Mouse (Mus musculus) forebrain, embryonic 11.5 days (tissue): ENCODE results near the gene Coro1b. TPM values are rescaled to one million over a fixed set of nuclear protein-coding genes. Genes with fewer than 3 reads are reported as not detected.
"Not testable (repeated sequence)": the region's sequence is repeated elsewhere in the genome, so short reads cannot be mapped to it uniquely, and the experiment has no call there.

ENCODE experiments used
- ATAC-seq: fragments of 200-750 bp; cut with Nextera tagmentation; replicated peaks from 2 replicates; pipeline ENCODE4 v1.8.0; 2017; ENCODE audit warnings: moderate TSS enrichment; ENCODE audit not compliant: low FRiP score
- DNase-seq: peaks from one replicate; pipeline ENCODE4 v3.0.0-alpha.2; 2017; ENCODE audit warnings: low spot score
- H3K27ac ChIP-seq: fragments of 300-500 bp; sonication (generic); 2 replicates; pipeline ENCODE4 v1.5.1; 2014; ENCODE audit warnings: low read depth, low read length
- H3K27me3 ChIP-seq: fragments of 300-500 bp; sonication (generic); 2 replicates; pipeline ENCODE4 v1.6.1; 2014; ENCODE audit warnings: mild to moderate bottlenecking, low read length, mixed read lengths; ENCODE audit not compliant: control insufficient read depth, insufficient read depth
- H3K36me3 ChIP-seq: fragments of 300-500 bp; sonication (generic); 2 replicates; pipeline ENCODE4 v1.6.1; 2014; ENCODE audit warnings: mild to moderate bottlenecking, low read length, moderate library complexity, mixed read lengths; ENCODE audit not compliant: control insufficient read depth, insufficient read depth
- H3K4me1 ChIP-seq: fragments of 300-500 bp; sonication (generic); replicated peaks from 2 replicates; pipeline ENCODE4 v1.6.1; 2014; ENCODE audit warnings: low read length, mixed read lengths; ENCODE audit not compliant: control insufficient read depth, insufficient read depth
- H3K4me2 ChIP-seq: fragments of 300-500 bp; sonication (generic); 2 replicates; pipeline ENCODE4 v1.6.1; 2014; ENCODE audit warnings: low read depth, mild to moderate bottlenecking, low read length, moderate library complexity, mixed read lengths; ENCODE audit not compliant: severe bottlenecking
- H3K4me3 ChIP-seq: fragments of 300-500 bp; sonication (generic); 2 replicates; pipeline ENCODE4 v1.5.1; 2014; ENCODE audit warnings: low read depth, low read length
- H3K9ac ChIP-seq: fragments of 300-500 bp; sonication (generic); 2 replicates; pipeline ENCODE4 v1.6.1; 2014; ENCODE audit warnings: low read length
- H3K9me3 ChIP-seq: fragments of 300-500 bp; sonication (generic); 2 replicates; pipeline ENCODE4 v1.6.1; 2016; ENCODE audit warnings: low read length, mixed read lengths; ENCODE audit not compliant: control insufficient read depth
- WGBS: fragments of 180-500 bp; shearing (Covaris S2); extraction: QIAGEN DNeasy Blood & Tissue Kit; methylation state at CpG from one replicate; pipeline ENCODE4 v1.1.7; 2014; 5-methylcytosine and 5-hydroxymethylcytosine counted together
- polyA plus RNA-seq: library from polyadenylated mRNA; unstranded; fragments of >200 nt; fragmentation: Nextera tagmentation; extraction: Ambion mirVana; gene quantifications from 2 replicates; pipeline ENCODE4 v1.2.1, GENCODE M21; 2014

Gene Coro1b
- polyA plus RNA-seq, 1 experiment from 2014 or later: 119 TPM

- Histone ChIP-seq H3K36me3 (peaks cover 3% of the 10 kb centered on the region; the same call in 1 of the 2 replicates), H3K4me2 (no peak overlapping the region), H3K9me3 (no peaks in the 10 kb centered on the region), H3K4me3 (no peak overlapping the region), H3K9ac (no peak overlapping the region), H3K27ac (no peak overlapping the region), H3K27me3 (no peaks in the 10 kb centered on the region), H3K4me1 (peaks cover 7% of the 10 kb centered on the region)
- WGBS: 89% methylated on average over 5 of the region's 5 CpGs
- DNase-seq (no peak), ATAC-seq (no peak)
These were observed 17.3 kb upstream of the Coro1b start for GRCm38 (mm10) chr19:4131075-4131474.

DNA sequence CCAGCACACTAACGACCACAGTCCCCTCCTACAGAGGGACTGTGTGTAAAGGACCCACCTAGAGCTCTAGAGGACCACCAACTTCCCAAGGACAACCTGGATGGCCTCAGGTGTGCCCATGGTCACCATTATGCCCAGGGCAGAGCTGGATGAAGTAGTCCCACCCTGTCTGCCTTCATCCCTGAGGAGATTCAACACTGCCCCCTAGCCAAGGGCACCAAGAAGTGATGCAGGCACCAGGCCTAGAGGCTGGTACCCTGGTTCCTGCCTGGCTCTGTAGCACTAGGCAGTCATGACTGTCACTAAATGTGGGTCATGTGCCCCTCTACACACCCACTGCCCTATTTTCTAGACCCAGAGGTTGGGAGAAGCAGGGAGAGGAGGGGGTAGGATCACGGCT is 16.7 kb upstream of the Coro1b start:
- no peak for DNase-seq

DNA sequence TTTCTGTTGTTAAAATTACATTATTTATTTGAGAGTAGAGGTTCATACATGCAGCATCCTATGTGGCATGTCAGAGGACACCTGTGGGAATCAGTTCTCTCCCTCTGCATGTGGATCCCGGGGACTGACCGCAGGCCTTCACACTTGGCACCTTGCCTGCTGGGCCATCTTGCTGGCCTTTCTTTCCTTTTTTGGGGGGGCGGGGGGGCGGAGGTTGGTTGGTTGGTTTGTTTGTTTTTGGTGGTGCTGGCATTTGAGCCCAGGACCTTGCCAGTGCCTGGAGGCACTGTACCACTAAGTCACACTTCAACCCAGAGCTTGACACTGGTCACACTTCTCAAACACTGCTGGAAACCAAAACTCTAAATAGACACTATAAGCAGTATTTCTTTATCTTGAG is 14.1 kb upstream of the Coro1b start:
- no peaks in the 10 kb centered on the region for H3K4me1 ChIP-seq
- WGBS: 77% methylated on average over 4 of the region's 4 CpGs
- no peaks in the 10 kb centered on the region for H3K27me3 ChIP-seq
- H3K9ac ChIP-seq: no peak overlapping the region
- H3K4me3 ChIP-seq: no peak overlapping the region
- ATAC-seq (no peak), DNase-seq (no peak)
- H3K9me3 ChIP-seq: no peaks in the 10 kb centered on the region
- H3K4me2 ChIP-seq: no peak overlapping the region
- peaks cover 3% of the 10 kb centered on the region; the same call in 1 of the 2 replicates for H3K36me3 ChIP-seq
- no peak overlapping the region for H3K27ac ChIP-seq

More for the DNA sequence above, 16.7 kb upstream of the Coro1b start:
- Histone ChIP-seq H3K36me3 (peaks cover 3% of the 10 kb centered on the region; the same call in 1 of the 2 replicates), H3K4me2 (no peak overlapping the region), H3K4me1 (peaks cover 4% of the 10 kb centered on the region), H3K27me3 (no peaks in the 10 kb centered on the region), H3K4me3 (no peak overlapping the region), H3K27ac (no peak overlapping the region), H3K9ac (no peak overlapping the region), H3K9me3 (no peaks in the 10 kb centered on the region)
- WGBS: 86% methylated on average over 2 of the region's 2 CpGs
- no peak for ATAC-seq

DNA sequence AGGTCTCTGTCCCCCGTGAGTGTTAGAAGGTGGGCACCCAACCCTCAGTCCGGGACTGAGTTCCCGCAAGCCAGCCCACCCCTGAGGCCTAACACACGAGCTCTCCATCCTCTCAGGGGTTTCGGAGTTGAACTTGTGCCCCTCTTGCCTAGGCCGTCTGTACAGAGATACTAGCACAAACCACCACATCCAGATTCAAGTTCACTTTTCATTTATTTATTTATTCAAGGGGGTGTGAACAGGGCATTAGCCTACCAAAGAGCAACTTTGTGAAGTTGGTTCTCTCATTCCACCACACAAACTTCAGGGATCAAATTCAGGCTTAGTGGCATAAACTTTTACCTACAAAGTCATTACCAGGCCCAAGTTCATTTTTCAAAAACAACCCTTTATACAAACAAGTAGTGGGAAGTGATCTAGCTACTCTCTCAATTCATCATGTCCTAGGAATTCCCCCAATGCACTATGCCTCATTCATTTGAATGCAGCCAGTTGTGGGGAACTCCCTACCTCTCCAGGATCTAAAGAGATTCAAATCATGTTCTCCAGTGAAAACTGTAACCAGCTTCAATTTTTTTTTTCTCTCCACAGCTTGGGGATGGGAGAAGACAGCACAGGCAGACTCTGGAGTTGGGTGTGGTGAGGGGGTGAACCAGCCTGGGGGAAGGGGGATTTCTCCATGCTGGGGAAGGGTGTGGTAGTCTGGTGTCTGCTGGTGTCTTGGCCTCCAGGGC is 13.0 kb upstream of the Coro1b start:
- DNase-seq, ATAC-seq, H3K4me3 ChIP-seq, H3K27me3 ChIP-seq, H3K9me3 ChIP-seq, H3K4me2 ChIP-seq, H3K4me1 ChIP-seq, H3K27ac ChIP-seq, H3K9ac ChIP-seq, H3K36me3 ChIP-seq: not testable (repeated sequence)
- 88% methylated on average over 6 of the region's 6 CpGs for WGBS

DNA sequence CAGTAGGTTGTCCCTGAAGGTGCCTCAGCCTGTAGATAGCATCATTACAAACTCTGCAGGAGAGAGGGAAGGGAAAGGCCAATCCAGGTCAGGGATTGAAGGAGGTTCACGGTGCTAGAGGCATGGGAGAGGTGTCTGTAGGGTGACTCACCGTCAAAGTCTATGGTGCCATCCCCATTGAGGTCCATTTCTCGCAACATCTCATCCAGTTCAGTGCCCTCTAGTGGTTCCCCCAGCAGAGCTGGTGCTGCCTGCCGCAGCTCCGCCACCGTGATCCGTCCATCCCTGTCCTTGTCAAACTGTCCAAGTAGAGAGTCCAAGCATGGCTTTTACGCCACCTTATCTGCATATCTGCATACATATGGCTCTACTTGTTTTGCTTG is 12.5 kb upstream of the Coro1b start:
- not testable (repeated sequence) for H3K9ac ChIP-seq, H3K27me3 ChIP-seq, H3K36me3 ChIP-seq, H3K4me3 ChIP-seq, H3K27ac ChIP-seq, DNase-seq, H3K9me3 ChIP-seq, H3K4me2 ChIP-seq, ATAC-seq, H3K4me1 ChIP-seq
- WGBS: 26% methylated on average over 8 of the region's 8 CpGs

GRCm38 (mm10) chr19:4136463-4136862 is 12.0 kb upstream of the Coro1b start:
- 71% methylated on average over 5 of the region's 5 CpGs for WGBS
- Histone ChIP-seq H3K9me3 (no peaks in the 10 kb centered on the region), H3K4me2 (no peak overlapping the region), H3K27ac (no peak overlapping the region), H3K27me3 (no peaks in the 10 kb centered on the region), H3K4me3 (no peak overlapping the region), H3K4me1 (no peaks in the 10 kb centered on the region), H3K9ac (no peak overlapping the region), H3K36me3 (peaks cover 3% of the 10 kb centered on the region; the same call in 1 of the 2 replicates)
- no peak for ATAC-seq
- no peak for DNase-seq

- ATAC-seq (no peak), DNase-seq (no peak)
- Histone ChIP-seq H3K27ac (no peak overlapping the region), H3K4me3 (no peak overlapping the region), H3K4me1 (no peaks in the 10 kb centered on the region), H3K4me2 (no peak overlapping the region), H3K36me3 (no peaks in the 10 kb centered on the region; the same call in 1 of the 2 replicates), H3K27me3 (no peaks in the 10 kb centered on the region), H3K9ac (no peak overlapping the region), H3K9me3 (no peaks in the 10 kb centered on the region)
- WGBS: 86% methylated on average over 5 of the region's 5 CpGs
These were observed 10.5 kb upstream of the Coro1b start for GRCm38 (mm10) chr19:4137913-4138312.

GRCm38 (mm10) chr19:4139446-4139845 is 9.0 kb upstream of the Coro1b start, which contains the start of gene Gpr152:
TSS of gene Gpr152 (plus strand) at chr19:4139787.
- ATAC-seq: no peak
- no peaks in the 10 kb centered on the region for H3K27me3 ChIP-seq
- H3K27ac ChIP-seq: no peak within 1 kb of the TSS
- H3K9ac ChIP-seq: no peak within 1 kb of the TSS
- no peak for DNase-seq
- H3K4me1 ChIP-seq: no peaks in the 10 kb centered on the region
- H3K4me3 ChIP-seq: no peak within 1 kb of the TSS
- H3K9me3 ChIP-seq: no peaks in the 10 kb centered on the region
- WGBS: 58% methylated on average over 2 of the region's 2 CpGs
- no peak within 1 kb of the TSS for H3K4me2 ChIP-seq
- H3K36me3 ChIP-seq: no peaks in the 10 kb centered on the region

GRCm38 (mm10) chr19:4140147-4140546 is 8.3 kb upstream of the Coro1b start:
- H3K27me3 ChIP-seq: no peaks in the 10 kb centered on the region
- no peak overlapping the region for H3K4me2 ChIP-seq
- H3K9me3 ChIP-seq: no peaks in the 10 kb centered on the region
- ATAC-seq (no peak), DNase-seq (no peak)
- H3K36me3 ChIP-seq: no peaks in the 10 kb centered on the region
- no peak overlapping the region for H3K27ac ChIP-seq
- 86% methylated on average over 6 of the region's 6 CpGs for WGBS
- H3K4me1 ChIP-seq: no peaks in the 10 kb centered on the region
- no peak overlapping the region for H3K9ac ChIP-seq
- H3K4me3 ChIP-seq: no peak overlapping the region
